Mouse (Mus musculus): ENCODE data around the gene Trex1.

Gene Trex1

DNA sequence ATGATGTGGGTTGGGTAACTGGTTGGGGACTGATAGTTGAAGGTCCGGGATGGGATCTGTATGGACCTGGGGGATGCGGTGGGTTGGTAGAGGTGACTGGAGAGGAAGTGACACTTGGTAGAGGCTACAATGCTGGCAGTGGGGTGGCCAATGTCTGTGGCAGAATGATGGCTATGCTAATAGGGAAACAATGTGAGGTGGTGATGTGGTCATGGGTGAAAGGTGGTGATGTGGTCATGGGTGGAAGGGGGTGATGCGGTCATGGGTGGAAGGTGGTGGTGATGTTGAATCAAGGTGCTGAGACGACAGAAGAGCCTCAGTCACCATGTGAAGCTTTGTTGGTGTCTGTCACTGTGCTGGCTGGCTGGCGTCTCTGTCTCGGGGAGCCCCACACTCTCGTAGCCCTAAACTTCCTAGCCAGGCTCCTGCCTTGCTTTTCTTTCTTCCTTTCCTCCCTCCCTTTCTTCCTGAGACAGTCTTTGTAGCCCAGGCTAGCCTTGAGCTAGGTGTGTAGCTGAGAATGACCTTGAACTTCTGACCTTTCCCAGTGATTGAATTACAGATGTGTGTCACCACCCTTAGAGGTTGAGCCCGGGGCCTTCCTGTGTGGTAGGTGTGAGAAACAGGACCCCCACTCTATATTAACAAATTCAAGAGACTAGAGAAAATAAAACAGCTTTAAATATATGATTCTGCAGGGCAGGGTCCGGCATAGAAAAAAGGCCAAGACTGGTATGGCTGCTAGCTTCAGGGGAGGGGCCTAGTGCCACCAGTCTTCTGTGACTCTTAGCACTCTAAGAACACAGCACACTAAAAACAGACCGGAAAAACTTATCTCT, 7.7 kb downstream of the Trex1 start:
- DNase-seq (ENCODE audit: low read depth, low spot score): no peak

DNA sequence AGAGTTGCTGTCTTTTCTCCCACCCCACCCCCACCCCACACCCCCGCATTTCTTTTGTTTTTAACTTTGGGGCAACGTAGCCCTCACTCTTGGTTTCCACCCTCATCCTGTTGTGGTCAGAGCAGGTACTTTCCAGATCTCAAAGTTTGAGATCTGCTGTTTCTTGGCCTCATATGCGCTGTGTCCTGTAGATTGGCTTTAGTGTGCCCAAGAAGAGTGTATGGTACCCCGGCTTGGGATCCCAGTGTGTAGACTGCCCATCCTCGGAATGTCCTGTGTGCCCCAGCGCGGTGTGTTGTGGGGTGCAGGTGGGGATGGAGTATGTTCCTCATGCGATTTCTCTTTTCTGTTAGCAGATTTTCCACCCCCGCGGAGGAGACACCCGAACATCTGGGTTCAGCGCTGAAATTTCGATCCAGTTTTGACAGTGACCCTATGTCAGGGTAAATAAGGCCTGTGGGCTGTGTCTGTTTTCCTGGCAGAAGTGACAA, 8.5 kb downstream of the Trex1 start:
- DNase-seq (ENCODE audit: low read depth, low spot score): no peak

DNA sequence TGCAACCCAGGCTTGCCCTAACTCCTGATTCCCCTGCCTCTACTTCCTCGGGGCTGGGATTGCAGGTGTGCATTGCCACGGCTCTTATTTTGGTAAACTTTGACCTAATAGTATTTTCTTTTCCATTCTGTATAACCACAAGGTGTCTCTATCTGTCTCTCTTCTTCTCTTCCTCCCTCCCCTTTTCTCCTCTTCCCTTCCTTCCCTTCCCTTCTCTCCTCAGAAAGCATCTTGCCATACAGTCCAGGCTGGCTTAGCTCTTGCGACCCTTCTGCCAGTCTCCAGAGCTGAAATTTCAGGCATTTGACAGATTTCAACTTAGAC, 8.9 kb downstream of the Trex1 start:
- no peak for DNase-seq (ENCODE audit: low read depth, low spot score)

DNA sequence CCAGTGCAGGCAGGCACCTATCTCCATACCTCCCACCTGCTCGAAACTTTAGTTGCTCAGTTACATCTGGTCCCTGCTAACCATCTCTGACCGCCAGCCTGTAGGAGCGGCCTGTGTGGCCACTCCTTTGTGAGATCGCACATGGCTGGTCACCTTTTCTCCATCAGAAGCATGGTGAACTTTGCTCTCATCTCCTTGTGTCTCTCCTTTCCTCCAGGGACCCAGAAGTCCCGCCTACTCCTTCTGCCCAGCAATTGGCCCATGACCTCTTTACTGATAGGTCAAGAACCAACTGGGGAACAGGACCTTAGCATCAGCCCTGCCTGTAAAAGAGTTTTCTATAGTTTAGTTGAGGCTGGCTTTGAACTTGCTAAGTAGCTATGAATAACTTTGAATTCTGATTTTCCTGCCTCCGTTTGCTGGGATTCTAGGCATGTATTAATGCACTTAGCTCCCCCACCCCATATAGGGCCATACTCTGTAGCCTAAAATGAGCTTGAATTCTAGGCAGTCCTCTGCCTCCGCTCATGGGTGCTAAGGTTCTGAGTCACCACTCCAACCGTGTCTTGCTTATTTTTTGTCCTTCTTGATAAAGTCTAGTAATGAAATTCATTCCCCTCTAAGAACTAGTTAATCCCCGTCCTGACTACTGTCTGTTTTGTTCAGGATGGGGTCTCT, 9.4 kb downstream of the Trex1 start:
- no peak for DNase-seq (ENCODE audit: low read depth, low spot score)

DNA sequence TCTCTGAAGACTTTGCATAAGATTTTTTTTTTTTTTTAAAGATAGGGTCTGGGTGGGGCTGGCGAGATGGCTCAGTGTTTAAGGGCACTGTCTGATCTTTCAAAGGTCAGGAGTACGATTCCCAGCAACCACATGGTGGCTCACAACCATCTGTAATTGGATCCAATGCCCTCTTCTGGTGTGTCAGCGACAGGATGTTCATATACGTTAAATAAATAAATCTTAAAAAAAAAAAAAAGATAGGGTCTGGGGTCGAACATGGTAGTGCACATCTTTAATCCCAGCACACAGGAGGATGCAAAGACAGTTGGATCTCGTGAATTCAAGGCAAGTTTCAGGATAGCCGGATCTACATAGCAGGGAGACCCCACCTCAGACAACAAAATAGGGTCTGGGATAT, 10.2 kb downstream of the Trex1 start:
- no peak for DNase-seq (ENCODE audit: low read depth, low spot score)

DNA sequence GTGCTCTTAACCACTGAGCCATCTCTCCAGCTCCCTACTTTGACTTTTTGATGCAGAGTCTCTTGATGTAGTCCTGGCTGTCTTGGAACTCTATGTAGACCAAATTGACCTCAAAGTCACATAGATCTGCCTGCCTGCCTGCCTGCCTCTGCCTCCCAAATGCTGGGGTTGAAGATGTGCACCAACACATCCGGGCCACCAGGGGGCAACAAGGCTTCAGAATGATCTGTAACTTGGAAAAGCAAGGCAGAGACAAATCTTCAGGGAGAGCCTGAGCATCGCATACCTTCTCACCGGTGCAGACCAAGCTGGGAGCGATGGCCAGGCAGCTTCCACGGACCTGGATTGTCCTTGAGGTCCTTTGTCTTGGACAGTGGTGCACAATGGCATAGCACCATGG, 13.2 kb downstream of the Trex1 start:
- peak; percentile 73 for DNase-seq (ENCODE audit: low read depth, low spot score)

DNA sequence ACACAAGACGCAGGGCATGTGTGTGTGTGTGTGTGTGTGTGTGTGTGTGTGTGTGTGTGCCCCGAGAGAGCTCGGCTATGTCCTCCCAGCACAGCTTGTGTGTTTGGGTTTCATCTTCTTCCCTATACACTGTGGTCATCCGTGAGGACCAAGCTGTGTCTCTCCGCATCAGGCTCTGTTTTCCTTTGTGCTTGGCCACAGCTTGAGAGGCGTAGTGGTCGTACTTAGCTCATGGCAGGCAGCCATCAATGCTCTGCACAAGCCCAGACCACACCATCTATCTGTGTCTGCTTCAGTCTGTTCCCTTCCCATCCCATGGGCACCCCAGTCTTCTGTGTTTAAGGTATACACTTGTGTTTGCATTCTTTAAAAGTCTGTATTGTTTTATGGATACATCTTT, 18.2 kb downstream of the Trex1 start:
- no peak for DNase-seq (ENCODE audit: low read depth, low spot score)

DNA sequence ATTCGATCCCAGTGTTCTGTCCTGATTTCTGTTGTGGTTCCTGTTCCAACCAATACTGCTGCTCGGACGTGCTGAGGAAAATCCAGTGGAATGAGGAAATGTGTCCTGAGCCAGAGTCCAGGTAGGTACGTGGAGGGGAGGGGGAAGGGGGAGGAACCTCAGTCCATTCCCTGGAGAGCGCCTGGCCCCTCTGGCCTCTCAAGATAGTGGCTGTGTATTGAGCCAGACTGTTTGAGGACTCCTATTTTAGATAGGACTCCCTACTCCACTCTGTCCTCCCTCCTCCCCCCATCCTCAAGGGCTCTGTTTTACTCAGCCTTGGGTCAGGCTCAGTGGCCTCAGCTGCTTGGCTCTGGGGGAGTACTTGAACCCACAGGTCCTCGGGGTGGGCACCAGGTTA, 18.6 kb downstream of the Trex1 start:
- DNase-seq (ENCODE audit: low read depth, low spot score): no peak

DNA sequence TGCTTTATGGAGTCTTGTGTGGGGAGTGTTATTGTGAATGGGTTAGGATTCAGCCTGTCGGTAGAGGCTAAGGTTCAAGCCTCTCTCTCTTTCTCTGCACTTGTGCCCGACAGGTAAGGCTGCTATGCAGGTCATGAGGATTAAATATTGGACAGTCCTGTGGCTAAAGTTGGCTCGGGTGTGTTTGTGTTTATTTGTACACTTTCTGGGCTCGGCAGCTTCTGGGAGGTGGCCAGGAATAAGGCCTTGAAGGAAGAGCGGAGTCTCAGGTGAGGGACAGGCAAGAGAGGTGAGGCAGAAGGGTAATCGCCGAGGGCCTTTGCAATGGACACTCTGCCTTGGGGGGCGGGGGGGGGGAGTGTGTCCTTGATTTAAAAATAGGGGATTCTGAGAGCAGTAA, 19.3 kb downstream of the Trex1 start:
- no peak for DNase-seq (ENCODE audit: low read depth, low spot score)

DNA sequence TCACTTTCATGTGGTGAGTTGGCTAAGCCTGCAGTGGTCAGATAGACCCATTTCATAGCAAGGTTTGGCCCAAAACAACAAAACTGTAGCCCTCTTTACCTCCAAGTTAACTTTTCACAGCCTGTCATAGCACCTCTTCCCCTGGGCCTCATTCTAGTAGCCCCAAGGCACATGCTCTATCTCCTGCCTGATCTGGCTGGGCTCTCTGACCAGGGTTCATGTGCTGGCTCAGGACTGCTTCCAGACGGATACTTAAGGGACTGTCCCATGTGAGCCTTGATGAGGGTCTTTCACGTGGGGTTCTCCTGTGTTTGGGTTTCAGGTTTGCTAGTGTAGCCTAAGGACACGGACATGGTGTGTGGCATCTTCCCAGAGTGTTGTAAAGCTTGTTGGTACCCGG, 19.9 kb downstream of the Trex1 start:
- peak; percentile 12 for DNase-seq (ENCODE audit: low read depth, low spot score)

DNA sequence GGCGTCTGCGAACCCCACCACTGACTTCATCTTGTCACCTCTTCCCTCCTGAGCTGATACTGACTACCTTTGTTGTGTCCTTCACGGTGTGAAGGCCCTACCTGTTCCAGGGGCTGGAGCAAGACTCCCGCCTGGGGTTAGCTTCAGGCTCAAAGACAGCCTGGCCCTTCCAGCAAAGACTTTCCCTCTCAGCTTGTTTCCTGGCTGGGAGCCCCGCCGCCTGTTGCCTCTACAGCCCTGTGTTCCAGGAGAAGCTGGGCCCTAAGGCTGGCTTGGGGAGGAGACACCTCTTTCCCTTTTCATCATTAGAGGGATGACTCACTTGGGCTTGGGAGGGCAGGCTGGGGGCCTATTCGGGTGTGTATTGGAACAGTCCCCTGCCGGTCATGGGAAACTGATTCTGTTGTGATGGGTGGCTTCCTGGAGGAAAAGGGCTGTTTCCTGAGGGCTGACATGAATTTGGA, 20.6 kb downstream of the Trex1 start:
- peak; percentile 79 for DNase-seq (ENCODE audit: low read depth, low spot score)

DNA sequence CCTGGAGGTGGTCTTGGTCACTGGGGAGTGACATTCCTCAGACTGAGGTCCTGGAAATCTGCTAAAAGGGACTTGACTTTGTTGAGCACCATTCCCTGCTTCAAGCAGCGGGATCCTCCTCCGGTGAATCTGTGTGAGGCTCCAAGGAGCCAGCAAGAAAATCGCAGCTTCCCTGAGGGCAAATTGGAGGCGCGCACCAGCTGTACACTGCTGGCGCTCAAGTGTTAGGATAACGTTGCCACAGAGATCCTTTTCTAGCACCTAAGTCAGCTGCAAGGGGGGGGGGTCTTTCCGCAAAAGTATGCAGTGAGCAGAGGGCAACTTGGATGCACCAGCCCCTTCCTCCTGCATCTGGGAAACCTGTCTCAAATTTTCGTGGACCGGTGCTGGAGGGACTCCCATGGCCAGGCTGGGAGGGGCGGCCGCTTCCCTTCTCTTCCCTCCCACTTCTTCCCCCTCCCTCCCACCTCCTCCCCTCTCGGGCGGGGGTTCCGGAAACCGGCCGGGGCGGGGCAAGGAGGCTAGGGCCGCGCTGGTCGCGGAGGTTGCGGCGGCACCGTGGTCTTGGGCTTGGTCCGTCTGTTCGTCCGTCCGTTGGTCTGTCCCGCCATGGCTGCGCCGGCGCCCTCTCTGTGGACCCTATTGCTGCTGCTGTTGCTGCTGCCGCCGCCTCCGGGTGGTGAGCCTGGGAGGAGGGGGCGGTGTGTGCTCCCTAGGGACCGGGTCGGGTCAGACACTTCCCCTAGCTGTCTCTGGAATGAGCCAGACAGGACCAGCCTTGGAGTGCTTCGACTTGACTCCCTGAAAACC, 21.2 kb downstream of the Trex1 start, which contains the start of gene Shisa5:
Gene Shisa5 (plus strand): TSS at position 480 of the 810 bp plus-strand sequence.
- DNase-seq (ENCODE audit: low read depth, low spot score): peak; percentile 80

DNA sequence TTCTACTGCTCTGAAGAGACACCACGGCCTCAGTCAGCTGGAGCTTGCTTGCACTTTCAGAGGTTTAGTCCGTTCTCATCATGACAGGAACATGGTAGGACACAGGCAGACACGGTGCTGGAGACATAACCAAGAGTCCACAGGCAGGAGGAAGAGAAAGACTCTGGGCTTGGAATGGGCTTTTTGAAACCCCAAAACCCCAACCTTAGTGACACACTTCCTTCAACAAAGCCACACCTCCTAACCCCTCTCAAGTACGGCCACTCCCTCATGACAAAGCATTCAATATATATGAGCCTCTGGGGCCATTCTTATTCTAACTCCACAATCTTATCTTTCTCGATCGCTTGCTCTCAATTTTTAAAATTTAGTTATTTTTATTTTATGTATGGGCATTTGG, 27.1 kb downstream of the Trex1 start:
- DNase-seq (ENCODE audit: low read depth, low spot score): no peak

DNA sequence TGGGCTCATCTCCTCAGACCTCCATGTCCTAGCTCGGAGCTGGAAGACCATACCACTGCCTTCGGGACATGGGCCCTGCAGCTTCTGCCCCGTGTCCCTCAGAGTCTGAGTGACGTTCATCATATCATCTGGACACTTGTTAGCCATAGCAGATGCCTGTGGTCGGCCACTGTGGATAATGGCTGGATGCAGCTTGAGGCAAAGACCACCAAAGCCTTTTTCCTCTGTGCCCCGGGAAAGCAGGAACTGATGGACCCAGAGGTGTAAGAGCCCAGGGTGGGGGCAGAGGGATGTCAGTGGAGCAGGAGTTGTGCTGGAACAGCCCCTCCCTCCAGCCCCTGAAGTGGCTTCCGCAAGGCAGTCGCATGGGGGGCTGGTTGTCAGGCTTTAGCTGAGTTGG, 27.8 kb downstream of the Trex1 start:
- DNase-seq (ENCODE audit: low read depth, low spot score): no peak

DNA sequence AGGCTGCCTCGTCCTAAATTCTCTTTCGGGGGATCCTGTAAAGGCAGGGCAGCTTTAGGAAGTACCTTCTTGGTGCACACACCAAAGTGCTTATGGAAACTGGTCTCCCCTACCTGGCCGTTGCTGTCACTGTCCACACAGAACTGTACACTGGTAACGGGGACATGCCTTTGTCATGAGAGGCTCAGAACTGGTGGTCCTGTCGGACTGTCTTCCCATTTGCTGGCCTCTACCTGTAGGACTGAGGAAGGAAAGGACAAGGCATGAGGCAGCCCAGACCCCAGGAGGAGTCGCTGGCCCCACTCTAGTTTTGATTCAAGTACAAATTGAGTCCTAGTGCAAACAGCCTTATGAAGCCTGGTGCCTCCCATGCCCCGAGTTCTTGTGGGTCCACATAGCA, 28.5 kb downstream of the Trex1 start:
- DNase-seq (ENCODE audit: low read depth, low spot score): no peak

DNA sequence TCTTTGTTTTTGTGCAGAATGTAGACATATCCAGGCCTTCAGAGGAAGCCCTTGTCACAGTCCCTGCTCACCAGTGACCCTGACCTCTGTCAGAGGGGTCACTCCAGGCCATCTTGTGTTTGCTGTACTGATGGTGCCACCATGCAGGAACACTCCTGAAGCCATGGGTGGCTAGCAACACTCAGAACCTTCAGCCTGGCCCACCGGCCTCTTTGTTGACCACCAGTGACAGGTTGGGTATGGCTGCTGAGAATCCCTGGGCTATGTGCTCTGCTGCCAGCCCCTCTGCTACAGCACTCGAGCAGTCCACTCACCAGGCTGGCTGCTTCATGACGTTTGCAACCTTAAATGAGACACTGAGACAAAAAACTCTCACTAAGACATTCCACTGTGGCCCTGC, 29.2 kb downstream of the Trex1 start:
- DNase-seq (ENCODE audit: low read depth, low spot score): no peak

DNA sequence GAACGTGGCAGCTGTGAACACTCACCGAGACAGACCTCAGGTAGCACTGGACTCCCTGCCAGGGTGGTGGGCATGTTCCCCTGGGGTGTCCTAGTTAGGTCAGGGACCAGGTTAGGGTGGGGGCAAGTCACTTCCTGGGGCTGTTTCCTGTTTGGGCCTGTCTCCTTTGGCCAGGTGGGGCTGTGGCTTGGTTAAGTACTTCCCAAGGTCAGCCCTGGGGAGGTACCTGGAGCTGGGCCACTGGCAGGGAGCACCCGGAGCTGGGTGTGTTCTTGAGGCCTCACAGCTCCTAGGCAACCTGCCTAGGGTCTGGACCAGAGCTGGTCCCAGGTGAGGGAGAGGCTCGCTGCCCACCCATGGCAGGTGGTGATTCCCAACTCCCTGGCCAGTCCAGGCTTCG, 30.6 kb downstream of the Trex1 start:
- DNase-seq (ENCODE audit: low read depth, low spot score): no peak

DNA sequence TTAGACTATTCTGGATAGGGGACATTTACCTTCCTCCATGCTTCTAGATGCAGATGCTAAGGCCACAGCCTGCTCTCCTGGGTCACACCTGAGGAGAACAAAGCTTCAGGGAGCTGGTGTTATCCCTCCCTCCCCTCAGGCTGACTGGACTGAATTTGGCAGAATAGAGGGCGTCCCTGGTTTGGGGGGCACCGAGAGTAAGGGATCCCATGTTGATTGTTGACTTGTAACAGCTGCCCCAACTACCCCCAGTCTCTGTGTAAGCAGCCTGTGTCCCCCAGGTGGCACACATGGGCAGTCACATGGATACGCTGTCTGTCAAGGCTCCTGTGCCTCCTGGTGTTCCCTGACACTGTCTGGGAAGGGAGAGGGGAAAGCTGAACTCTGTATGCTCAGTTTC, 31.1 kb downstream of the Trex1 start:
- no peak for DNase-seq (ENCODE audit: low read depth, low spot score)

DNA sequence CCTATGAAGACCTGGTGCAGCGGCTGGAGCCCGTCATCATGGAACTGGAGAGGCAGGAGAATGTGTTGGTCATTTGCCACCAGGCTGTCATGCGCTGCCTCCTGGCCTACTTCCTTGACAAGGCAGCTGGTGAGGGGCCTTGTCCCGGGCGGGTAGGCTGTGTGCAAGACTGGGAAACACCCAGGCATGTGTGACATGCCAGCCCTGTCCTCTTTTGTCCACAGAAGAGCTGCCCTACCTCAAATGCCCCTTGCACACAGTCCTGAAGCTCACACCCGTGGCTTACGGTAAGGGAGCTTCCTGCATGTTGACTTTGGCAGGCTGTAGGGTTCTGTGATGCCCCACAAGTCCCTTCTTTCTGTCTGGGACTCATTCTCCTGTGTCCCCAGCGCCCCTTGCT, 32.0 kb downstream of the Trex1 start:
- DNase-seq (ENCODE audit: low read depth, low spot score): no peak

DNA sequence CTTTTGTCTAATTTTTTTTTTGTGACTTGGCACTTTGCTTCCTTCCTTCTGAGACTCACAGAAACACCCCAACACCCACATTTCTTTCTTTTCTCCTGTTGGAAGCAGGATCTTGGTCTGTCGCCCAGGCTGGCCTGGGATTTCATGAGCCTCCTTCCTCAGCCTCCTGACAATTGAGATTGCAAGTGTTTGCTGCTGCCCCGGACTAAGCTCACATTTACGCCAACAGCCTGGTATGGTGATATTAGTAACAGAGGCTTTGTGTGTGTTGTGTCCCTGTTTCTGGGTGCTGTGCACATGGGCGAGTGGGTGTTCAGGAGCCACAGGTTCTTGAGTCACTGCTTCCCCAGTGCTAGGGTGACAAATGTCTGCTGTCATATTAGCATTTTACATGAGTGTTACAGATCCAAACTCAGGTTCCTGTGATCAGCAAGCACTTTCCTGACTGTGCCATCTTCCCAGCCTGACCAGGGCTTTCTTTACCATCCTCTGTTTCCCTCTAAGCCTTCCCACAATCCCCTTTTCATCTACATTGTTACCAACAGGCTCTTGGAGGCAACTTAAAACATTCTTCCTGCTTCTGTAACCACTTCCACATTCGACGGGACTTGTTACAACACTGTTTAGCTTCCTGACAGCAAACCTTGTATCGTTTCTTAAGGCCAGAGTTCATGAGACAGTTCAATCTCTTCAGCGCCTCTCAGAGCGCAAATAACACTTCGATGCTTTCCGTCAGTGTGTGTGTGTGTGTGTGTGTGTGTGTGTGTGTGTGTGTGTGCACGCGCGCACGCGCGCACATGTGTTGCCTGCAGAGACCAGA, 36.5 kb downstream of the Trex1 start:
- no peak for DNase-seq (ENCODE audit: low read depth, low spot score)

DNA sequence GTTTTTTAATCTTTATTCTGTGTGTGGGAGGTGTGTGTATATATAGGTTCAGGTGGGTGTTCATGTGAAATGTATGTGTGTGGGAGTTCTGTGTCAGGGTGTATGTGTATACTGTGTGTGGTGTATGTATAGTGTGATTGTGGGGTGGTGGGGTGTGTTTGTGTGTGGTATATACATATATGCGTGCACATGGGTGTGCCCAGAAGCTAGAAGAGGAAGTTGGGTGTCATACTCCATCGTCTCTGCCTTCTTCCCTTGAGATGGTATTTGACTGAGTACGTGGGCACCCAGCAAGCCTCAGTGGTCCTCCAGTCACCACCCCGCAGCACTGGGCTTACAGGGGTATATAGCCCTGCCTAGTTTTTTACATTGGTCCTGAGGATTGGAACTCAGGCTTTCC, 38.1 kb downstream of the Trex1 start:
- DNase-seq (ENCODE audit: low read depth, low spot score): no peak

Data from 3T3-L1 (cell line).